Mouse (Mus musculus) lung, postnatal 0 days (tissue): ENCODE data around the gene Cap1.

Experiments used
- CTCF ChIP-seq: IDR thresholded peaks from 2 replicates; pipeline ENCODE4 v1.5.1; 2016; ENCODE audit warnings: antibody characterized with exemption, mild to moderate bottlenecking
- EP300 ChIP-seq: IDR thresholded peaks from 2 replicates; pipeline ENCODE4 v1.6.1; 2016; ENCODE audit warnings: antibody characterized with exemption, mild to moderate bottlenecking, control low read depth

- TF ChIP-seq CTCF (no peak), EP300 (no peak)
These were observed 58.2 kb downstream of the Cap1 start for GRCm38 (mm10) chr4:122827651-122828050.
